Mouse (Mus musculus): ENCODE measurements around the gene Glb1l2. TPM values are rescaled to one million over a fixed set of nuclear protein-coding genes. Genes with fewer than 3 reads are reported as not detected.

The Glb1l2 gene
- polyA plus RNA-seq, 1 experiment from 2014 or later = 1.5 TPM

- Histone ChIP-seq H3K9ac (replicated peaks; ENCODE audit: low read depth, low read length) (no peak overlapping the region), H3K9me3 (ENCODE audit: control insufficient read depth, low read length) (no peaks in the 10 kb centered on the region), H3K4me2 (ENCODE audit: low read length) (no peak overlapping the region), H3K4me3 (replicated peaks; ENCODE audit: low read length) (no peak overlapping the region), H3K27ac (ENCODE audit: low read length) (no peak overlapping the region), H3K27me3 (replicated peaks; ENCODE audit: control insufficient read depth, insufficient read depth, low read length) (no peaks in the 10 kb centered on the region), H3K4me1 (replicated peaks; ENCODE audit: control insufficient read depth, insufficient read depth, low read length) (0 out of 2 replicates have a peak, but pooled peaks cover 4% of the 10 kb centered on the region), H3K36me3 (ENCODE audit: control insufficient read depth, insufficient read depth) (no peaks in the 10 kb centered on the region)
- 2% methylated on average over 4 of the region's 4 CpGs for WGBS
- ATAC-seq = no peak
Observed at GRCm38 (mm10) chr9:26747121-26747520, 59.1 kb downstream of the Glb1l2 start.

- no peaks in the 10 kb centered on the region for H3K9me3 ChIP-seq (ENCODE audit: control insufficient read depth, low read length)
- peaks cover 11% of the 10 kb centered on the region for H3K4me1 ChIP-seq (replicated peaks; ENCODE audit: control insufficient read depth, insufficient read depth, low read length)
- no peak overlapping the region for H3K9ac ChIP-seq (replicated peaks; ENCODE audit: low read depth, low read length)
- 88% methylated on average over 3 of the region's 3 CpGs for WGBS
- H3K27me3 ChIP-seq (replicated peaks; ENCODE audit: control insufficient read depth, insufficient read depth, low read length) = no peaks in the 10 kb centered on the region
- no peak overlapping the region for H3K4me3 ChIP-seq (replicated peaks; ENCODE audit: low read length)
- no peaks in the 10 kb centered on the region for H3K36me3 ChIP-seq (ENCODE audit: control insufficient read depth, insufficient read depth)
- ATAC-seq = 0 out of 2 replicates have a peak, but pooled peaks have one; percentile 39
- H3K27ac ChIP-seq (ENCODE audit: low read length) = no peak overlapping the region
- H3K4me2 ChIP-seq (ENCODE audit: low read length) = no peak overlapping the region
Observed at GRCm38 (mm10) chr9:26742817-26743216, 63.5 kb downstream of the Glb1l2 start.

- no peak overlapping the region for H3K27ac ChIP-seq (ENCODE audit: low read length)
- WGBS = 20% methylated on average over 5 of the region's 5 CpGs
- H3K27me3 ChIP-seq (replicated peaks; ENCODE audit: control insufficient read depth, insufficient read depth, low read length) = no peaks in the 10 kb centered on the region
- no peaks in the 10 kb centered on the region for H3K9me3 ChIP-seq (ENCODE audit: control insufficient read depth, low read length)
- peak overlapping the region; percentile 86 for H3K4me2 ChIP-seq (ENCODE audit: low read length)
- no peak for ATAC-seq
- H3K4me1 ChIP-seq (replicated peaks; ENCODE audit: control insufficient read depth, insufficient read depth, low read length) = peaks cover 41% of the 10 kb centered on the region
- H3K36me3 ChIP-seq (ENCODE audit: control insufficient read depth, insufficient read depth) = no peaks in the 10 kb centered on the region
- peak overlapping the region; percentile 16 for H3K4me3 ChIP-seq (replicated peaks; ENCODE audit: low read length)
- no peak overlapping the region for H3K9ac ChIP-seq (replicated peaks; ENCODE audit: low read depth, low read length)
Observed at GRCm38 (mm10) chr9:26737116-26737515, 69.2 kb downstream of the Glb1l2 start.

- H3K9me3 ChIP-seq (ENCODE audit: control insufficient read depth, low read length) = no peaks in the 10 kb centered on the region
- peak; percentile 50 for ATAC-seq
- H3K9ac ChIP-seq (replicated peaks; ENCODE audit: low read depth, low read length) = peak overlapping the region; percentile 98
- no peaks in the 10 kb centered on the region for H3K36me3 ChIP-seq (ENCODE audit: control insufficient read depth, insufficient read depth)
- H3K27ac ChIP-seq (ENCODE audit: low read length) = peak overlapping the region; percentile 85
- H3K27me3 ChIP-seq (replicated peaks; ENCODE audit: control insufficient read depth, insufficient read depth, low read length) = no peaks in the 10 kb centered on the region
- H3K4me3 ChIP-seq (replicated peaks; ENCODE audit: low read length) = peak overlapping the region; percentile 88
- 1% methylated on average over 37 of the region's 37 CpGs for WGBS
- peaks cover 41% of the 10 kb centered on the region for H3K4me1 ChIP-seq (replicated peaks; ENCODE audit: control insufficient read depth, insufficient read depth, low read length)
- H3K4me2 ChIP-seq (ENCODE audit: low read length) = peak overlapping the region; percentile 86
Observed at GRCm38 (mm10) chr9:26733986-26734385, 72.3 kb downstream of the Glb1l2 start.

- Histone ChIP-seq H3K27me3 (replicated peaks; ENCODE audit: control insufficient read depth, insufficient read depth, low read length) (no peaks in the 10 kb centered on the region), H3K4me2 (ENCODE audit: low read length) (peak within 1 kb of the TSS; percentile 86), H3K9me3 (ENCODE audit: control insufficient read depth, low read length) (no peaks in the 10 kb centered on the region), H3K36me3 (ENCODE audit: control insufficient read depth, insufficient read depth) (no peaks in the 10 kb centered on the region), H3K9ac (replicated peaks; ENCODE audit: low read depth, low read length) (peak within 1 kb of the TSS; percentile 98), H3K27ac (ENCODE audit: low read length) (peak within 1 kb of the TSS; percentile 85), H3K4me3 (replicated peaks; ENCODE audit: low read length) (peak within 1 kb of the TSS; percentile 88), H3K4me1 (replicated peaks; ENCODE audit: control insufficient read depth, insufficient read depth, low read length) (peaks cover 38% of the 10 kb centered on the region)
- ATAC-seq = peak; percentile 87
- 0% methylated on average over 61 of the region's 65 CpGs for WGBS
Observed at GRCm38 (mm10) chr9:26733206-26733891, 72.9 kb downstream of the Glb1l2 start, which contains the start of gene B3gat1. Gene B3gat1, plus strand, starts transcription at chr9:26733728.

GRCm38 (mm10) chr9:26728556-26728955 is 77.7 kb downstream of the Glb1l2 start:
- ATAC-seq = no peak
- no peak overlapping the region for H3K4me2 ChIP-seq (ENCODE audit: low read length)
- WGBS = 57% methylated on average over 2 of the region's 2 CpGs
- H3K9ac ChIP-seq (replicated peaks; ENCODE audit: low read depth, low read length) = no peak overlapping the region
- H3K4me3 ChIP-seq (replicated peaks; ENCODE audit: low read length) = no peak overlapping the region
- no peak overlapping the region for H3K27ac ChIP-seq (ENCODE audit: low read length)
- no peaks in the 10 kb centered on the region for H3K36me3 ChIP-seq (ENCODE audit: control insufficient read depth, insufficient read depth)
- H3K27me3 ChIP-seq (replicated peaks; ENCODE audit: control insufficient read depth, insufficient read depth, low read length) = no peaks in the 10 kb centered on the region
- no peaks in the 10 kb centered on the region for H3K9me3 ChIP-seq (ENCODE audit: control insufficient read depth, low read length)
- peaks cover 8% of the 10 kb centered on the region for H3K4me1 ChIP-seq (replicated peaks; ENCODE audit: control insufficient read depth, insufficient read depth, low read length)

GRCm38 (mm10) chr9:26727445-26727844 is 78.8 kb downstream of the Glb1l2 start:
- 56% methylated on average over 2 of the region's 2 CpGs for WGBS
- H3K4me1 ChIP-seq (replicated peaks; ENCODE audit: control insufficient read depth, insufficient read depth, low read length) = peaks cover under 1% of the 10 kb centered on the region; the same call in 1 of the 2 replicates
- H3K9me3 ChIP-seq (ENCODE audit: control insufficient read depth, low read length) = no peaks in the 10 kb centered on the region
- no peak overlapping the region for H3K4me2 ChIP-seq (ENCODE audit: low read length)
- H3K27me3 ChIP-seq (replicated peaks; ENCODE audit: control insufficient read depth, insufficient read depth, low read length) = no peaks in the 10 kb centered on the region
- no peak overlapping the region for H3K9ac ChIP-seq (replicated peaks; ENCODE audit: low read depth, low read length)
- no peak overlapping the region for H3K27ac ChIP-seq (ENCODE audit: low read length)
- no peak for ATAC-seq
- no peaks in the 10 kb centered on the region for H3K36me3 ChIP-seq (ENCODE audit: control insufficient read depth, insufficient read depth)
- H3K4me3 ChIP-seq (replicated peaks; ENCODE audit: low read length) = no peak overlapping the region

GRCm38 (mm10) chr9:26725709-26726108 is 80.6 kb downstream of the Glb1l2 start:
- H3K27me3 ChIP-seq (replicated peaks; ENCODE audit: control insufficient read depth, insufficient read depth, low read length) = no peaks in the 10 kb centered on the region
- no peak overlapping the region for H3K27ac ChIP-seq (ENCODE audit: low read length)
- 64% methylated on average over 3 of the region's 3 CpGs for WGBS
- no peaks in the 10 kb centered on the region for H3K36me3 ChIP-seq (ENCODE audit: control insufficient read depth, insufficient read depth)
- H3K4me3 ChIP-seq (replicated peaks; ENCODE audit: low read length) = no peak overlapping the region
- no peak overlapping the region for H3K4me2 ChIP-seq (ENCODE audit: low read length)
- ATAC-seq = peak; percentile 74
- no peak overlapping the region for H3K9ac ChIP-seq (replicated peaks; ENCODE audit: low read depth, low read length)
- no peaks in the 10 kb centered on the region for H3K9me3 ChIP-seq (ENCODE audit: control insufficient read depth, low read length)
- H3K4me1 ChIP-seq (replicated peaks; ENCODE audit: control insufficient read depth, insufficient read depth, low read length) = no peaks in the 10 kb centered on the region; the same call in 1 of the 2 replicates

- Histone ChIP-seq H3K9ac (replicated peaks; ENCODE audit: low read depth, low read length) (no peak overlapping the region), H3K4me2 (ENCODE audit: low read length) (no peak overlapping the region), H3K4me3 (replicated peaks; ENCODE audit: low read length) (no peak overlapping the region), H3K36me3 (ENCODE audit: control insufficient read depth, insufficient read depth) (no peaks in the 10 kb centered on the region), H3K27me3 (replicated peaks; ENCODE audit: control insufficient read depth, insufficient read depth, low read length) (no peaks in the 10 kb centered on the region), H3K9me3 (ENCODE audit: control insufficient read depth, low read length) (no peaks in the 10 kb centered on the region), H3K27ac (ENCODE audit: low read length) (no peak overlapping the region), H3K4me1 (replicated peaks; ENCODE audit: control insufficient read depth, insufficient read depth, low read length) (no peaks in the 10 kb centered on the region; the same call in 1 of the 2 replicates)
- 43% methylated on average over 7 of the region's 7 CpGs for WGBS
- peak; percentile 91 for ATAC-seq
Observed at GRCm38 (mm10) chr9:26721771-26722170, 84.5 kb downstream of the Glb1l2 start.

Data from forebrain, embryonic 16.5 days (tissue).